Mouse (Mus musculus) embryonic facial prominence, embryonic 12.5 days (tissue): ENCODE measurements around the gene Vwa8. TPM values are rescaled to one million over a fixed set of nuclear protein-coding genes. Genes with fewer than 3 reads are reported as not detected.

Experiments used
- ATAC-seq: fragments of 200-750 bp; cut with Nextera tagmentation; 2 replicates; pipeline ENCODE4 v1.8.0; 2017; ENCODE audit not compliant: insufficient number of reproducible peaks, insufficient read depth, low FRiP score, low TSS enrichment
- H3K27ac ChIP-seq: fragments of 300-500 bp; sonication (generic); 2 replicates; pipeline ENCODE4 v1.5.1; 2016; ENCODE audit warnings: mild to moderate bottlenecking
- H3K27me3 ChIP-seq: fragments of 300-500 bp; sonication (generic); 2 replicates; pipeline ENCODE4 v1.6.1; 2016; ENCODE audit warnings: mild to moderate bottlenecking, moderate library complexity
- H3K36me3 ChIP-seq: fragments of 300-500 bp; sonication (generic); 2 replicates; pipeline ENCODE4 v1.6.1; 2016; ENCODE audit warnings: mild to moderate bottlenecking
- H3K4me1 ChIP-seq: fragments of 300-500 bp; sonication (generic); 2 replicates; pipeline ENCODE4 v1.6.1; 2016
- H3K4me2 ChIP-seq: fragments of 300-500 bp; sonication (generic); replicated peaks from 2 replicates; pipeline ENCODE4 v1.6.1; 2016; ENCODE audit warnings: mild to moderate bottlenecking, moderate library complexity
- H3K4me3 ChIP-seq: fragments of 300-500 bp; sonication (generic); 2 replicates; pipeline ENCODE4 v1.5.1; 2016; ENCODE audit warnings: mild to moderate bottlenecking
- H3K9ac ChIP-seq: fragments of 300-500 bp; sonication (generic); 2 replicates; pipeline ENCODE4 v1.6.1; 2016; ENCODE audit warnings: mild to moderate bottlenecking, moderate library complexity
- H3K9me3 ChIP-seq: fragments of 300-500 bp; sonication (generic); 2 replicates; pipeline ENCODE4 v1.6.1; 2016; ENCODE audit warnings: mild to moderate bottlenecking, moderate library complexity
- WGBS: fragments of 180-500 bp; shearing (Covaris S2); methylation state at CpG from one replicate; pipeline ENCODE4 v1.1.7; 2016; 5-methylcytosine and 5-hydroxymethylcytosine counted together
- polyA plus RNA-seq: library from polyadenylated mRNA; unstranded; fragments of >200 nt; fragmentation: Nextera tagmentation; extraction: Ambion mirVana; gene quantifications from 2 replicates; pipeline ENCODE4 v1.2.1, GENCODE M21; 2016

The Vwa8 gene
- polyA plus RNA-seq, 1 experiment from 2014 or later: 10.6 TPM

- H3K4me3 ChIP-seq: no peak overlapping the region
- H3K36me3 ChIP-seq: no peaks in the 10 kb centered on the region
- no peaks in the 10 kb centered on the region for H3K4me1 ChIP-seq
- WGBS: 57% methylated on average over 3 of the region's 3 CpGs
- H3K4me2 ChIP-seq: no peak overlapping the region
- no peaks in the 10 kb centered on the region for H3K9me3 ChIP-seq
- H3K27ac ChIP-seq: no peak overlapping the region
- no peak overlapping the region for H3K9ac ChIP-seq
- ATAC-seq: no peak
- H3K27me3 ChIP-seq: no peaks in the 10 kb centered on the region
Observed at GRCm38 (mm10) chr14:79110012-79110411, 261.2 kb downstream of the Vwa8 start.

GRCm38 (mm10) chr14:79112050-79112449 lies 263.2 kb downstream of the Vwa8 start:
- no peak overlapping the region for H3K4me3 ChIP-seq
- H3K27me3 ChIP-seq: no peaks in the 10 kb centered on the region
- no peak for ATAC-seq
- 68% methylated on average over 6 of the region's 6 CpGs for WGBS
- H3K9ac ChIP-seq: no peak overlapping the region
- no peaks in the 10 kb centered on the region for H3K4me1 ChIP-seq
- H3K27ac ChIP-seq: no peak overlapping the region
- H3K36me3 ChIP-seq: no peaks in the 10 kb centered on the region
- no peaks in the 10 kb centered on the region for H3K9me3 ChIP-seq
- H3K4me2 ChIP-seq: no peak overlapping the region

DNA sequence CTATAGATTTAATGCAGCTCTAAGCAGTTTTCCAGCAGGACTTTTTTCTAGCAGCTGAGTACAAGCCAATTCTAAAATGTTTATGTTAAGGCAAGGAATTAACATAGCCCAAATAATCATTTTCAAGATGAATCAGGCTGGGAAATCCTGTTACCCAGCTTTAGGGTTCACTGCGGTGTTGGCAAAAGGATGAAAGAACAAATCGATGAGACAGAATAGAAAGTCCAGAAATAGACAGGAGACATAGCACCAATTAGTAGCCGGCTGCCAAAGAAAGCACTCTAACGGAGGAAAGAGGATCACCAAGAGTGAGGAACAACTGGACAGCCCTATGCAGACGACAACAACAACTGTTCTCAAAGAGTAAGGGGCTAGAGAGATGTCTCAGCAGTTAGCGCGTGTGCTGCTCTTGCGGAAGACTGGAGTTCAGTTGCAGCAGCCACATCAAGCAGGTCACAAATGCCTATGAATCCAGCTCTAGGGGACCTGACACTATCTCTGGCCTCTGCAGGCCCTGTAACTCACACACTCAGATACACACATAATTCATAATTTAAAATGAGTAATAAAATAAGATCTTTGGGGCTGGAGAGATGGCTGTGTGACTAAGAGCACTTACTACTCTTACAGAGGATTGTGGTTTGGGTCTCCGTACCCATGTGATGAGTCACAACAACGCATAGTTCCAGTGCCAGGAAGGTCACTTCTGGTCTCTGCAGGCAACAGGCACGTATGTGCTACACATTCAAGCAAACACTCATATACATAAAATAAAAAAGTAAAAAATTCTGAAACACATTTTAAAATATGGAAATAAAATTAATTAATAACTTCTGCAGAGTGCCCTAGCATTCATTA lies 265.9 kb downstream of the Vwa8 start:
- no peak for ATAC-seq
- H3K9me3 ChIP-seq: no peaks in the 10 kb centered on the region
- no peak overlapping the region for H3K27ac ChIP-seq
- H3K36me3 ChIP-seq: no peaks in the 10 kb centered on the region
- no peak overlapping the region for H3K4me2 ChIP-seq
- H3K4me1 ChIP-seq: no peaks in the 10 kb centered on the region
- H3K9ac ChIP-seq: no peak overlapping the region
- WGBS: 86% methylated on average over 11 of the region's 11 CpGs
- H3K4me3 ChIP-seq: no peak overlapping the region
- H3K27me3 ChIP-seq: no peaks in the 10 kb centered on the region

- no peaks in the 10 kb centered on the region for H3K9me3 ChIP-seq
- H3K27ac ChIP-seq: no peak overlapping the region
- H3K27me3 ChIP-seq: no peaks in the 10 kb centered on the region
- H3K36me3 ChIP-seq: no peaks in the 10 kb centered on the region
- no peak overlapping the region for H3K9ac ChIP-seq
- H3K4me2 ChIP-seq: no peak overlapping the region
- no peak overlapping the region for H3K4me3 ChIP-seq
- no peak for ATAC-seq
- no peaks in the 10 kb centered on the region for H3K4me1 ChIP-seq
- WGBS: 92% methylated on average over 7 of the region's 7 CpGs
Observed at GRCm38 (mm10) chr14:79118457-79118856, 269.6 kb downstream of the Vwa8 start.

DNA sequence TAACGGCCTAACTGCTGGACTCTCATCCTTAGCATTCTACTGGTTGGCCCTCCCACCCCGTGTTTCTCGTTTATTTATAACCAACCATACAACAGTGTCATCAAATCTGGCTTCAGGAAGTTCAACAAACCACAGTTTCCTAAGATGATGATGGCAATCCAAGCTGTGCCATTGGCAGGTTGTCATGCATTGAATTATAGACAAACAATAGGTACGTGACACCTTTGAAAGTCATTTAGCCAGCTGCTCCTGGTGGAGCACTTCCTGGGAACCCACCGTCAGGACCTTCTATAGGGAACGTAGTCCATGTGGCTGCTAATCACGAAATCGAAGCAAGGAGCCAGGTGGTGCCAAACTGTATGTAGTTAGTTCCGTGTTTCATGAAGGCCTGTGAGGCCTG lies 270.5 kb downstream of the Vwa8 start:
- Histone ChIP-seq H3K4me3 (no peak overlapping the region), H3K9ac (no peak overlapping the region), H3K9me3 (no peaks in the 10 kb centered on the region), H3K27ac (no peak overlapping the region), H3K4me1 (no peaks in the 10 kb centered on the region), H3K4me2 (no peak overlapping the region), H3K36me3 (no peaks in the 10 kb centered on the region), H3K27me3 (no peaks in the 10 kb centered on the region)
- no peak for ATAC-seq
- WGBS: 88% methylated on average over 9 of the region's 9 CpGs

DNA sequence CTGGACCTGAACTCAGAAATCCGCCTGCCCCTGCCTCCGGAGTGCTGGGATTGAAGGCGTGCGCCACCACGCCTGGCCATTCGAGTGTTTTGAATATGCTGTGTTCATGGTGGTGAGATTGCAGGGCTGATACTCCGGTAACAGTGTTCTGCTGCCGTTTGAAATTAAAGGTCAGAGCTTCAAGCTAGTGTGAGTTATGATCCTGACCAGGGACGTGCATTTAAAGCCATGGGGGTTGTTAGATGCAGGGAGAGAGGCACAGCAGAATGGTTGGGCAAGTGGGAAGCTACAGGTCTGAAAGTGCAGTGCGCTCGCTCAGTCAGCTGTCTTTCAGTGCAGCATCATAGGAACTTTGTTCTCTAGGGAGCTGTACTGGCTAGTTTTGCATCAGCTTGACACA lies 271.8 kb downstream of the Vwa8 start:
- WGBS: 81% methylated on average over 11 of the region's 11 CpGs
- H3K9me3 ChIP-seq: no peaks in the 10 kb centered on the region
- no peaks in the 10 kb centered on the region for H3K4me1 ChIP-seq
- no peaks in the 10 kb centered on the region for H3K36me3 ChIP-seq
- H3K27ac ChIP-seq: no peak overlapping the region
- H3K27me3 ChIP-seq: no peaks in the 10 kb centered on the region
- ATAC-seq: no peak
- H3K4me3 ChIP-seq: no peak overlapping the region
- no peak overlapping the region for H3K4me2 ChIP-seq
- no peak overlapping the region for H3K9ac ChIP-seq

DNA sequence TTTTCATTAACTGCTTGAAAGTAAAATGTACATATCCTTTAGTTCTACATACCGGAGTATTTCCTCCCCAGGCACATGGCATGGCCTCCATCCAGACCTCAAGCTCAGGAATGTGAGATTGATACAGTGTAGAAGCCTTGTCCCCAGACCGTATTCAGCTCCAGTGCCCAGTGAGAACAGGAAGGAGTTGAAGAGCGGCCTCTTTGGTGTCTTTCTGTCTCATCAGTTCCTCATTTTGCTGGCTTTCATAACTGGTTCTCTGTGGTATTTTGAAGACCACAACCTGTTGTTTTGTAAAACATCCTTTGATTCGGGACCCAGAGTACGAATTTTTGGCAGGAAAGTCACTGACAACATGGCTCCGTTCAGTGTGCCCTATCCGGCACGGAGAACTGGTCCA lies 274.6 kb downstream of the Vwa8 start:
- 83% methylated on average over 8 of the region's 8 CpGs for WGBS
- Histone ChIP-seq H3K4me2 (no peak overlapping the region), H3K36me3 (no peaks in the 10 kb centered on the region), H3K27me3 (no peaks in the 10 kb centered on the region), H3K4me1 (no peaks in the 10 kb centered on the region), H3K4me3 (no peak overlapping the region), H3K9me3 (no peaks in the 10 kb centered on the region), H3K9ac (no peak overlapping the region), H3K27ac (no peak overlapping the region)
- no peak for ATAC-seq

- H3K27ac ChIP-seq: no peak overlapping the region
- no peak for ATAC-seq
- H3K4me2 ChIP-seq: no peak overlapping the region
- H3K4me3 ChIP-seq: no peak overlapping the region
- no peaks in the 10 kb centered on the region for H3K36me3 ChIP-seq
- no peak overlapping the region for H3K9ac ChIP-seq
- no peaks in the 10 kb centered on the region for H3K27me3 ChIP-seq
- no peaks in the 10 kb centered on the region for H3K4me1 ChIP-seq
- H3K9me3 ChIP-seq: no peaks in the 10 kb centered on the region
- WGBS: 51% methylated on average over 5 of the region's 5 CpGs
Observed at GRCm38 (mm10) chr14:79124643-79125042, 275.8 kb downstream of the Vwa8 start.

DNA sequence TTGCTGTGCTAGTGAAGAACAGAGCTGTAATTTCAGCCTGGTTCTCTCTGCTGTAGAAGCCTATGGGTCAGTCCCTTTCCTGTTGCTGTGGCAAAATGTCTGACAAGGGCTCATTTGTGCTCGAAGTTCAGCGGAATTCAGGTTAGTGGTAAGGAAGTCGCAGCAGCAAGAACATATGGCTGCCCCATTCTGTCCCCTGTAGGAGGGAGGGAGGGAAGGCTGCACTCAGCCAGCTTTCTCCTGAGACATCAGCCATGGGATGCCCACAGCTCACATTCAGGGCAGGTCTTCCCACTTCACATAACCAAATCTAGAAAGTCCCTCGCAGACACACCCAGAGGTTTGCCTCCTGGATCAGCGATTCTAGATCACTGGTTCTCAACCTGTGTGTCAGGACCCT lies 277.3 kb downstream of the Vwa8 start:
- Histone ChIP-seq H3K4me1 (no peaks in the 10 kb centered on the region), H3K27ac (no peak overlapping the region), H3K27me3 (no peaks in the 10 kb centered on the region), H3K36me3 (no peaks in the 10 kb centered on the region), H3K4me3 (no peak overlapping the region), H3K4me2 (no peak overlapping the region), H3K9me3 (no peaks in the 10 kb centered on the region), H3K9ac (no peak overlapping the region)
- 59% methylated on average over 5 of the region's 5 CpGs for WGBS
- ATAC-seq: no peak

GRCm38 (mm10) chr14:79134891-79135334 lies 286.1 kb downstream of the Vwa8 start:
- Histone ChIP-seq H3K4me3 (no peak overlapping the region), H3K4me1 (peaks cover 22% of the 10 kb centered on the region), H3K9me3 (no peaks in the 10 kb centered on the region), H3K4me2 (no peak overlapping the region), H3K27me3 (no peaks in the 10 kb centered on the region), H3K9ac (no peak overlapping the region), H3K27ac (peak overlapping the region; percentile 55; the same call in 1 of the 2 replicates), H3K36me3 (no peaks in the 10 kb centered on the region)
- 0 out of 2 replicates have a peak, but pooled peaks have one; percentile 41 for ATAC-seq
- 5% methylated on average over 7 of the region's 7 CpGs for WGBS

- no peaks in the 10 kb centered on the region for H3K27me3 ChIP-seq
- no peak overlapping the region for H3K4me2 ChIP-seq
- H3K4me3 ChIP-seq: no peak overlapping the region
- no peaks in the 10 kb centered on the region for H3K9me3 ChIP-seq
- WGBS: 38% methylated on average over 7 of the region's 7 CpGs
- no peaks in the 10 kb centered on the region for H3K36me3 ChIP-seq
- H3K27ac ChIP-seq: peak overlapping the region; percentile 50; the same call in 1 of the 2 replicates
- ATAC-seq: no peak
- peaks cover 27% of the 10 kb centered on the region for H3K4me1 ChIP-seq
- H3K9ac ChIP-seq: no peak overlapping the region
Observed at GRCm38 (mm10) chr14:79135441-79135840, 286.6 kb downstream of the Vwa8 start.

DNA sequence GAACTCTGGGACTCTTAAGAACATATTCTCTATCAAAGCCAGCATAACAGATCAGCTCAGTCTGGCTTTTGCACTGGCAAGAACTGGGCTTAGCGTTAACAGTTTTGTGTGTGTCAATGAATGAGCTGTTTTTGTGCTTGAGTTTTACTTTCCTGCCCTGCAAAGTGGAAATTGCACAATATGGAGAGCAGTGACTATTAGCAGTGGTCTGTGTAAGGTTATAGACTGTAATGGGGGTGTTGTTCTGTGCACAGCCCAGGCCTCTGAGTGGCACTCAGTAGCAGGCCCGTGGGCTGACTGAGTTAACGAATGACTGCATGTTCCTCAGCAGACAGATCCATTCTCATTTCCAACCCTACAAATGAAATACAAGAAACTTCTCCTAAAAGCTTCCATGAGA lies 287.7 kb downstream of the Vwa8 start:
- Histone ChIP-seq H3K9me3 (no peaks in the 10 kb centered on the region), H3K27me3 (no peaks in the 10 kb centered on the region), H3K4me2 (no peak overlapping the region), H3K4me1 (peaks cover 33% of the 10 kb centered on the region), H3K27ac (no peak overlapping the region), H3K9ac (no peak overlapping the region), H3K36me3 (no peaks in the 10 kb centered on the region), H3K4me3 (no peak overlapping the region)
- no peak for ATAC-seq
- 83% methylated on average over 3 of the region's 3 CpGs for WGBS
